18 mouse cellular contexts compared by ENCODE assay signal in genomic region chr4:155264521-155265321, GRCm38 (mm10). TPM values are rescaled to one million over a fixed set of nuclear protein-coding genes. Genes with fewer than 3 reads are reported as not detected.
DNase-seq lines count a peak whose midpoint lies in the region; ATAC-seq lines count a peak whose summit lies in the region.
"Had no signal": no experiment of that assay in that cellular context is flagged by ENCODE, and none has a peak within 500 bp of the region (broad histone marks: within the 10 kb centered on the region; RNA-seq: fewer than 3 reads in every experiment).

No protein-coding gene starts in this region.

- H3K4me3 ChIP-seq in embryonic facial prominence, embryonic 13.5 days: no peak overlapping the region
- no peak overlapping the region for H3K4me3 ChIP-seq in embryonic facial prominence, embryonic 10.5 days
- H3K4me3 ChIP-seq: heart, adult 2 months; intestine, embryonic 15.5 days; kidney, embryonic 15.5 days had no signal

- no peak overlapping the region for H3K27ac ChIP-seq in embryonic facial prominence, embryonic 13.5 days
- no peak overlapping the region for H3K27ac ChIP-seq in embryonic facial prominence, embryonic 10.5 days (replicated peaks)
- H3K27ac ChIP-seq: heart, adult 2 months; intestine, embryonic 15.5 days; kidney, embryonic 15.5 days; stomach, postnatal 0 days had no signal

- 0 out of 2 replicates have a peak overlapping the region, but pooled peaks have one; percentile 11 for H3K9ac ChIP-seq in embryonic facial prominence, embryonic 13.5 days
- H3K9ac ChIP-seq: intestine, embryonic 15.5 days; kidney, embryonic 15.5 days had no signal

- peaks cover 7% of the 10 kb centered on the region for H3K36me3 ChIP-seq in embryonic facial prominence, embryonic 13.5 days
- peaks cover 16% of the 10 kb centered on the region for H3K36me3 ChIP-seq in embryonic facial prominence, embryonic 10.5 days (replicated peaks)
- H3K36me3 ChIP-seq: intestine, embryonic 15.5 days had no signal

- no peaks in the 10 kb centered on the region for H3K27me3 ChIP-seq in embryonic facial prominence, embryonic 13.5 days
- H3K27me3 ChIP-seq in embryonic facial prominence, embryonic 10.5 days (replicated peaks; ENCODE audit: low read depth, poor library complexity, severe bottlenecking): no peaks in the 10 kb centered on the region
- H3K27me3 ChIP-seq: intestine, embryonic 15.5 days; kidney, embryonic 15.5 days had no signal

- intact Hi-C loops in left cerebral cortex, postnatal 4 days (cut with DNase I): no loop called here

- 83% methylated on average over 3 of the region's 3 CpGs for WGBS in embryonic facial prominence, embryonic 13.5 days
- 86% methylated on average over 3 of the region's 3 CpGs for WGBS in embryonic facial prominence, embryonic 10.5 days

- no peak overlapping the region for H3K4me2 ChIP-seq in embryonic facial prominence, embryonic 13.5 days
- H3K4me2 ChIP-seq: intestine, embryonic 15.5 days; kidney, embryonic 15.5 days; liver, embryonic 11.5 days had no signal

- no peak for DNase-seq in embryonic facial prominence, embryonic 10.5 days (ENCODE audit: low spot score)
- peak; percentile 70 for DNase-seq in left cerebral cortex, postnatal 4 days
- DNase-seq in left cerebral cortex, adult 18-20 months (ENCODE audit: low spot score in 2 of 2): no peak
- peak; percentile 98 for DNase-seq in cerebellum, adult 9-11 months
- no peak for DNase-seq in kidney, adult 8-10 months
- no peak for DNase-seq in adrenal gland, adult 2 months
- no peak for DNase-seq in urinary bladder, adult 2 months (ENCODE audit: low spot score)
- DNase-seq: adrenal gland, adult 8-10 months; gastrocnemius, postnatal 25 days; heart, adult 2 months; heart, postnatal 36 days; lung, adult 18-20 months; right cerebral cortex, postnatal 4 days had no signal

- no peak for ATAC-seq in embryonic facial prominence, embryonic 13.5 days (ENCODE audit: insufficient number of reproducible peaks, insufficient read depth, low FRiP score, low TSS enrichment, low read depth)
- ATAC-seq: intestine, embryonic 15.5 days had no signal

- peaks cover 3% of the 10 kb centered on the region; the same call in 1 of the 2 replicates for H3K9me3 ChIP-seq in embryonic facial prominence, embryonic 13.5 days
- H3K9me3 ChIP-seq in embryonic facial prominence, embryonic 10.5 days: peaks cover 3% of the 10 kb centered on the region; the same call in 1 of the 2 replicates
- H3K9me3 ChIP-seq: intestine, embryonic 15.5 days; kidney, embryonic 15.5 days had no signal

- H3K4me1 ChIP-seq in embryonic facial prominence, embryonic 13.5 days: peaks cover 28% of the 10 kb centered on the region
- peaks cover 40% of the 10 kb centered on the region for H3K4me1 ChIP-seq in embryonic facial prominence, embryonic 10.5 days

RNA-seq across cellular contexts. Expression of gene Faap20, which starts 15.1 kb away (rescaled TPM):
- 77.4 and 80.0 TPM in 2 replicates for polyA plus RNA-seq in embryonic facial prominence, embryonic 13.5 days (2015; fragmentation: Nextera tagmentation; extraction: Ambion mirVana)
- 99.6 and 100 TPM in 2 replicates for polyA plus RNA-seq in embryonic facial prominence, embryonic 10.5 days (2016; fragmentation: Nextera tagmentation; extraction: Ambion mirVana)
- 10 to 100 TPM; 32.1 to 33.0 TPM for total RNA-seq in left cerebral cortex, postnatal 4 days (2021)
- total RNA-seq in left cerebral cortex, adult 18-20 months (2021): 10 to 100 TPM; 28.0 to 29.5 TPM
- total RNA-seq in adrenal gland, adult 2 months (2021): 10 to 100 TPM; 40.3 to 57.3 TPM
- 106 and 127 TPM in 2 replicates for polyA plus RNA-seq in adrenal gland, adult 2 months (2012; rRNA removed)
- polyA plus RNA-seq in urinary bladder, adult 2 months (2012; rRNA removed): 47.5 and 51.8 TPM in 2 replicates

RNA-seq across cellular contexts. Expression of gene Ski, which starts 42.3 kb away (rescaled TPM):
- 21.5 and 24.9 TPM in 2 replicates for polyA plus RNA-seq in embryonic facial prominence, embryonic 13.5 days (2015; fragmentation: Nextera tagmentation; extraction: Ambion mirVana)
- polyA plus RNA-seq in embryonic facial prominence, embryonic 10.5 days (2016; fragmentation: Nextera tagmentation; extraction: Ambion mirVana): 8.5 and 10.7 TPM in 2 replicates
- total RNA-seq in left cerebral cortex, postnatal 4 days (2021): 100 to 1,000 TPM; 117 to 121 TPM
- total RNA-seq in left cerebral cortex, adult 18-20 months (2021): 100 to 1,000 TPM; 115 to 128 TPM
- total RNA-seq in adrenal gland, adult 2 months (2021): 10 to 100 TPM; 59.7 to 63.8 TPM
- 83.1 and 103 TPM in 2 replicates for polyA plus RNA-seq in adrenal gland, adult 2 months (2012; rRNA removed)
- polyA plus RNA-seq in urinary bladder, adult 2 months (2012; rRNA removed): 43.6 and 67.2 TPM in 2 replicates

Comparison
In these comparisons a context has a peak if more than half of its experiments do, and no peak if none do; other contexts are left out.
1. DNase-seq: peak in left cerebral cortex, postnatal 4 days (single experiment) and cerebellum, adult 9-11 months (single experiment); none in embryonic facial prominence, embryonic 10.5 days (single experiment), left cerebral cortex, adult 18-20 months (0 of 2), kidney, adult 8-10 months (0 of 2), adrenal gland, adult 2 months (single experiment) and urinary bladder, adult 2 months (single experiment).